In genomic region chr7:140101993-140102860, GRCm38 (mm10) we compare ENCODE assay signal across 8 mouse cellular contexts. TPM values are rescaled to one million over a fixed set of nuclear protein-coding genes. Genes with fewer than 3 reads are reported as not detected.
DNase-seq lines count a peak whose midpoint lies in the region; ATAC-seq and TF ChIP-seq lines count a peak whose summit lies in the region.

Fuom (minus strand) TSS chr7:140102441.

- H3K9me3 ChIP-seq in hindbrain, embryonic 16.5 days (ENCODE audit: control insufficient read depth, low read length), result no peaks in the 10 kb centered on the region

- H3K36me3 ChIP-seq in hindbrain, embryonic 16.5 days (ENCODE audit: control insufficient read depth, insufficient read depth, low read length), result peaks cover 14% of the 10 kb centered on the region

- peaks cover 6% of the 10 kb centered on the region for H3K4me1 ChIP-seq in hindbrain, embryonic 16.5 days (ENCODE audit: control insufficient read depth, insufficient read depth, low read depth, low read length)

- intact Hi-C loops in gastrocnemius, adult 2 months (cut with DNase I), result loop anchor here (1.0 kb wide), 1 partner anchor 14 kb away; the partner anchor contains the start of gene Echs1

- ATAC-seq in common myeloid progenitor, adult 5-6 weeks (replicated peaks; ENCODE audit: low read depth, poor library complexity, severe bottlenecking), result peak; percentile 100
- ATAC-seq in hindbrain, embryonic 16.5 days, result peak; percentile 90
- ATAC-seq in megakaryocyte, adult 5-6 weeks (ENCODE audit: poor library complexity, severe bottlenecking), result peak; percentile 99

- DNase-seq in adipocyte (ENCODE audit: low spot score), result peak; percentile 62
- peak; percentile 92 for DNase-seq in gastrocnemius, adult 2 months
- peak; percentile 75 to 85 for DNase-seq in left cerebral cortex, adult 8-10 months (ENCODE audit: low spot score in 2 of 2)
- DNase-seq in right cerebral cortex, adult 2 months (ENCODE audit: low spot score in 2 of 2), result peak; percentile 85 to 86
- DNase-seq in urinary bladder, postnatal 10 days (ENCODE audit: low spot score), result peak; percentile 50

- no peak; the same call in 1 of the 2 replicates for TF ChIP-seq CTCF in gastrocnemius, adult 2 months (IDR thresholded peaks at IDR 0.05)

- H3K27ac ChIP-seq in gastrocnemius, adult 2 months, result peak within 1 kb of the TSS; percentile 94
- H3K27ac ChIP-seq in hindbrain, embryonic 16.5 days (ENCODE audit: low read depth, low read length), result peak within 1 kb of the TSS; percentile 58

- WGBS in hindbrain, embryonic 16.5 days, result 1% methylated on average over 30 of the region's 30 CpGs

- H3K4me3 ChIP-seq in gastrocnemius, adult 2 months, result peak within 1 kb of the TSS; percentile 84
- peak within 1 kb of the TSS; percentile 41 for H3K4me3 ChIP-seq in hindbrain, embryonic 16.5 days (ENCODE audit: low read length)

- peak within 1 kb of the TSS; percentile 62 for H3K9ac ChIP-seq in hindbrain, embryonic 16.5 days (ENCODE audit: low read depth, low read length)

- no peaks in the 10 kb centered on the region for H3K27me3 ChIP-seq in hindbrain, embryonic 16.5 days (replicated peaks; ENCODE audit: control insufficient read depth, insufficient read depth, low read length)

- peak within 1 kb of the TSS; percentile 67 for H3K4me2 ChIP-seq in hindbrain, embryonic 16.5 days (ENCODE audit: low read length)

RNA-seq across cellular contexts. Expression of gene Fuom, which starts in this region (rescaled TPM):
- total RNA-seq in common myeloid progenitor, adult 5-6 weeks (2017), result 2.8 and 6.6 TPM in 2 replicates
- 10 to 100 TPM; 35.2 to 52.0 TPM for total RNA-seq in gastrocnemius, adult 2 months (2021)
- polyA plus RNA-seq in hindbrain, embryonic 16.5 days (2015; fragmentation: Nextera tagmentation; extraction: Ambion mirVana), result 39.9 and 43.1 TPM in 2 replicates
- total RNA-seq in left cerebral cortex, adult 8-10 months (2022), result 10 to 100 TPM; 45.1 to 51.0 (median 49.0) TPM
- 13.0 and 15.8 TPM in 2 replicates for total RNA-seq in megakaryocyte, adult 5-6 weeks (2015)
- 12.1 and 16.0 TPM in 2 replicates for total RNA-seq in megakaryocyte, adult 5-6 weeks (2017)

Comparison
In these comparisons a context has a peak if more than half of its experiments do, and no peak if none do; other contexts are left out.
1. Peak in every context shown above with its lines: DNase-seq, ATAC-seq, H3K4me3 ChIP-seq and H3K27ac ChIP-seq.